Mouse (Mus musculus) thymus, postnatal 0 days (tissue): ENCODE data around the gene Rpa2. TPM values are rescaled to one million over a fixed set of nuclear protein-coding genes. Genes with fewer than 3 reads are reported as not detected.

Experiments
- DNase-seq: peaks from one replicate; pipeline ENCODE4 v3.0.0-alpha.2; 2015; ENCODE audit warnings: low spot score
- polyA plus RNA-seq: library from polyadenylated mRNA; unstranded; fragments of >200 nt; fragmentation: Nextera tagmentation; extraction: Ambion mirVana; gene quantifications from 2 replicates; pipeline ENCODE4 v1.2.1, GENCODE M21; 2015

Gene Rpa2
- polyA plus RNA-seq, 1 experiment from 2014 or later: 129 TPM

- no peak for DNase-seq
Observed at GRCm38 (mm10) chr4:132803212-132803611, 35.1 kb downstream of the Rpa2 start.

GRCm38 (mm10) chr4:132803876-132804275 lies 35.7 kb downstream of the Rpa2 start:
- no peak for DNase-seq

GRCm38 (mm10) chr4:132804331-132804730 lies 36.2 kb downstream of the Rpa2 start:
- peak; percentile 24 for DNase-seq

- no peak for DNase-seq
Observed at GRCm38 (mm10) chr4:132805146-132805545, 37.0 kb downstream of the Rpa2 start.

- DNase-seq: no peak
Observed at GRCm38 (mm10) chr4:132805599-132806197, 37.6 kb downstream of the Rpa2 start.

- DNase-seq: no peak
Observed at GRCm38 (mm10) chr4:132806620-132807191, 38.6 kb downstream of the Rpa2 start.

- DNase-seq: peak; percentile 23
Observed at GRCm38 (mm10) chr4:132807771-132808641, 39.9 kb downstream of the Rpa2 start.

- DNase-seq: no peak
Observed at GRCm38 (mm10) chr4:132809621-132810020, 41.5 kb downstream of the Rpa2 start.

- no peak for DNase-seq
Observed at GRCm38 (mm10) chr4:132816404-132816803, 48.3 kb downstream of the Rpa2 start.

- DNase-seq: no peak
Observed at GRCm38 (mm10) chr4:132816855-132817254, 48.7 kb downstream of the Rpa2 start.

- DNase-seq: no peak
Observed at GRCm38 (mm10) chr4:132818442-132818841, 50.3 kb downstream of the Rpa2 start.

- DNase-seq: peak; percentile 85
Observed at GRCm38 (mm10) chr4:132823614-132824366, 55.7 kb downstream of the Rpa2 start.

Other genes with a start within 250 kb of the Rpa2 start
- 874 and 945 TPM in 2 replicates for gene Atpif1, start 234.7 kb upstream of the Rpa2 start, polyA plus RNA-seq
- gene Dnajc8, start 232.8 kb upstream of the Rpa2 start, polyA plus RNA-seq: 190 and 199 TPM in 2 replicates
- 0.96 and 1.5 TPM in 2 replicates for gene Ptafr, start 204.3 kb upstream of the Rpa2 start, polyA plus RNA-seq
- 20.6 and 26.8 TPM in 2 replicates for gene Eya3, start 129.3 kb upstream of the Rpa2 start, polyA plus RNA-seq
- gene Xkr8, start 35.8 kb upstream of the Rpa2 start, polyA plus RNA-seq: 3.0 and 3.1 TPM in 2 replicates
- 0.59 and 0.75 TPM in 2 replicates for gene Smpdl3b, start 11.1 kb upstream of the Rpa2 start, polyA plus RNA-seq
- 2.7 and 2.9 TPM in 2 replicates for gene Themis2, start 28.1 kb downstream of the Rpa2 start, polyA plus RNA-seq
- 50.4 and 51.0 TPM in 2 replicates for gene Ppp1r8, start 74.8 kb downstream of the Rpa2 start, polyA plus RNA-seq
- gene Stx12, start 116.2 kb downstream of the Rpa2 start, polyA plus RNA-seq: 36.0 and 37.2 TPM in 2 replicates
- gene Fam76a, start 154.2 kb downstream of the Rpa2 start, polyA plus RNA-seq: 45.4 and 52.4 TPM in 2 replicates
- gene Fgr, start 205.8 kb downstream of the Rpa2 start, polyA plus RNA-seq: 6.0 and 7.8 TPM in 2 replicates
- gene Ahdc1, start 242.9 kb downstream of the Rpa2 start, polyA plus RNA-seq: 5.3 and 8.0 TPM in 2 replicates